Mouse (Mus musculus) retina, embryonic 14.5 days (tissue): ENCODE data around the gene Adamts4.

ENCODE experiments used
- DNase-seq: peaks from one replicate; pipeline ENCODE4 v3.0.0-alpha.2; 2015; ENCODE audit warnings: low spot score

Adamts4 gene

GRCm38 (mm10) chr1:171249913-171250600 lies at the start of gene Adamts4:
TSS of gene Adamts4 (plus strand) at chr1:171250421.
- peak; percentile 67 for DNase-seq

GRCm38 (mm10) chr1:171200769-171201168 lies 49.5 kb upstream of the Adamts4 start:
- no peak for DNase-seq

GRCm38 (mm10) chr1:171203471-171204248 lies 46.6 kb upstream of the Adamts4 start:
- DNase-seq: no peak

GRCm38 (mm10) chr1:171204249-171204644 lies 46.0 kb upstream of the Adamts4 start:
- DNase-seq: no peak

- no peak for DNase-seq
Measured at GRCm38 (mm10) chr1:171205704-171206493, 44.3 kb upstream of the Adamts4 start.

- no peak for DNase-seq
Measured at GRCm38 (mm10) chr1:171209409-171209808, 40.8 kb upstream of the Adamts4 start.

- no peak for DNase-seq
Measured at GRCm38 (mm10) chr1:171212854-171213253, 37.4 kb upstream of the Adamts4 start.

GRCm38 (mm10) chr1:171213801-171214496 lies 36.3 kb upstream of the Adamts4 start, which contains the start of gene Nr1i3:
TSS of gene Nr1i3 (plus strand) at chr1:171213970.
- no peak for DNase-seq

- DNase-seq: no peak
Measured at GRCm38 (mm10) chr1:171216241-171216955, 33.8 kb upstream of the Adamts4 start.

- peak; percentile 89 for DNase-seq
Measured at GRCm38 (mm10) chr1:171220871-171221270, 29.4 kb upstream of the Adamts4 start.

- DNase-seq: peak; percentile 21
Measured at GRCm38 (mm10) chr1:171221281-171222193, 28.7 kb upstream of the Adamts4 start.

GRCm38 (mm10) chr1:171222238-171223155 lies 27.7 kb upstream of the Adamts4 start, which contains the start of gene Tomm40l:
TSS of gene Tomm40l (minus strand) at chr1:171222514.
- peak; percentile 96 for DNase-seq

- no peak for DNase-seq
Measured at GRCm38 (mm10) chr1:171223168-171223567, 27.1 kb upstream of the Adamts4 start.

- DNase-seq: no peak
Measured at GRCm38 (mm10) chr1:171223796-171224195, 26.4 kb upstream of the Adamts4 start.

- no peak for DNase-seq
Measured at GRCm38 (mm10) chr1:171224857-171225256, 25.4 kb upstream of the Adamts4 start, which contains the start of gene Apoa2. TSS of gene Apoa2 (plus strand) at chr1:171225054.

GRCm38 (mm10) chr1:171226780-171227179 lies 23.4 kb upstream of the Adamts4 start:
- no peak for DNase-seq

- DNase-seq: no peak
Measured at GRCm38 (mm10) chr1:171227879-171228278, 22.3 kb upstream of the Adamts4 start.

GRCm38 (mm10) chr1:171229750-171230149 lies 20.5 kb upstream of the Adamts4 start:
- no peak for DNase-seq

- no peak for DNase-seq
Measured at GRCm38 (mm10) chr1:171230215-171230614, 20.0 kb upstream of the Adamts4 start.
